ENCODE assay signal across 8 mouse cellular contexts in genomic region chr4:116076369-116077231, GRCm38 (mm10). TPM values are rescaled to one million over a fixed set of nuclear protein-coding genes. Genes with fewer than 3 reads are reported as not detected.
DNase-seq lines count a peak whose midpoint lies in the region; ATAC-seq lines count a peak whose summit lies in the region.

No protein-coding gene starts in this region.

- H3K4me3 ChIP-seq in forebrain, embryonic 13.5 days, result peak overlapping the region; percentile 84
- peak overlapping the region; percentile 99 for H3K4me3 ChIP-seq in hindbrain, embryonic 11.5 days (ENCODE audit: low read depth, low read length)
- H3K4me3 ChIP-seq in limb, embryonic 11.5 days (ENCODE audit: low read depth, low read length), result peak overlapping the region; percentile 99
- H3K4me3 ChIP-seq in stomach, embryonic 16.5 days (replicated peaks; ENCODE audit: low read length), result peak overlapping the region; percentile 99

- WGBS in forebrain, embryonic 13.5 days, result 2% methylated on average over 37 of the region's 37 CpGs
- WGBS in hindbrain, embryonic 11.5 days, result 3% methylated on average over 37 of the region's 37 CpGs
- WGBS in limb, embryonic 11.5 days, result 3% methylated on average over 37 of the region's 37 CpGs
- WGBS in stomach, embryonic 16.5 days, result 1% methylated on average over 37 of the region's 37 CpGs

- ATAC-seq in forebrain, embryonic 13.5 days, result peak; percentile 12; the same call in 1 of the 2 replicates
- peak; percentile 30 for ATAC-seq in hindbrain, embryonic 11.5 days (ENCODE audit: low FRiP score)
- ATAC-seq in limb, embryonic 11.5 days (ENCODE audit: insufficient number of reproducible peaks, low FRiP score, low TSS enrichment, low read depth), result peak; percentile 11; the same call in 1 of the 2 replicates
- 0 out of 2 replicates have a peak, but pooled peaks have one; percentile 16 for ATAC-seq in stomach, embryonic 16.5 days (ENCODE audit: insufficient read depth, low FRiP score)

- H3K4me1 ChIP-seq in forebrain, embryonic 13.5 days, result peaks cover 35% of the 10 kb centered on the region
- H3K4me1 ChIP-seq in hindbrain, embryonic 11.5 days (replicated peaks; ENCODE audit: control insufficient read depth, insufficient read depth, low read length), result peaks cover 9% of the 10 kb centered on the region
- peaks cover 14% of the 10 kb centered on the region for H3K4me1 ChIP-seq in limb, embryonic 11.5 days (ENCODE audit: control insufficient read depth, insufficient read depth, low read length)
- peaks cover 27% of the 10 kb centered on the region for H3K4me1 ChIP-seq in stomach, embryonic 16.5 days (ENCODE audit: control insufficient read depth, insufficient read depth, low read length)

- H3K4me2 ChIP-seq in forebrain, embryonic 13.5 days, result peak overlapping the region; percentile 92
- peak overlapping the region; percentile 86 for H3K4me2 ChIP-seq in hindbrain, embryonic 11.5 days (replicated peaks; ENCODE audit: low read depth, low read length)
- H3K4me2 ChIP-seq in limb, embryonic 11.5 days (ENCODE audit: low read depth, severe bottlenecking), result peak overlapping the region; percentile 57
- H3K4me2 ChIP-seq in stomach, embryonic 16.5 days (ENCODE audit: low read depth, low read length), result peak overlapping the region; percentile 91

- H3K9me3 ChIP-seq in forebrain, embryonic 13.5 days (replicated peaks), result no peaks in the 10 kb centered on the region
- H3K9me3 ChIP-seq in hindbrain, embryonic 11.5 days (ENCODE audit: control insufficient read depth, low read length), result no peaks in the 10 kb centered on the region
- no peaks in the 10 kb centered on the region for H3K9me3 ChIP-seq in limb, embryonic 11.5 days (ENCODE audit: control insufficient read depth, low read length)
- no peaks in the 10 kb centered on the region for H3K9me3 ChIP-seq in stomach, embryonic 16.5 days (replicated peaks; ENCODE audit: control insufficient read depth, low read length)

- peak overlapping the region; percentile 92 for H3K9ac ChIP-seq in forebrain, embryonic 13.5 days
- H3K9ac ChIP-seq in hindbrain, embryonic 11.5 days (ENCODE audit: low read depth, low read length), result peak overlapping the region; percentile 98
- H3K9ac ChIP-seq in limb, embryonic 11.5 days (ENCODE audit: low read length), result peak overlapping the region; percentile 98
- H3K9ac ChIP-seq in stomach, embryonic 16.5 days (ENCODE audit: low read length), result peak overlapping the region; percentile 99

- H3K27ac ChIP-seq in forebrain, embryonic 13.5 days, result peak overlapping the region; percentile 96
- peak overlapping the region; percentile 98 for H3K27ac ChIP-seq in hindbrain, embryonic 11.5 days (ENCODE audit: low read depth, low read length)
- H3K27ac ChIP-seq in limb, embryonic 11.5 days (replicated peaks; ENCODE audit: low read depth, low read length), result peak overlapping the region; percentile 98
- peak overlapping the region; percentile 98 for H3K27ac ChIP-seq in stomach, embryonic 16.5 days (ENCODE audit: low read length)

- H3K36me3 ChIP-seq in forebrain, embryonic 13.5 days (ENCODE audit: poor library complexity, severe bottlenecking), result peaks cover 23% of the 10 kb centered on the region
- 0 out of 2 replicates have a peak, but pooled peaks cover 4% of the 10 kb centered on the region for H3K36me3 ChIP-seq in hindbrain, embryonic 11.5 days (ENCODE audit: control insufficient read depth, insufficient read depth, low read length)
- peaks cover 13% of the 10 kb centered on the region for H3K36me3 ChIP-seq in limb, embryonic 11.5 days (ENCODE audit: control insufficient read depth, insufficient read depth, low read length)
- peaks cover 5% of the 10 kb centered on the region; the same call in 1 of the 2 replicates for H3K36me3 ChIP-seq in stomach, embryonic 16.5 days (ENCODE audit: control insufficient read depth, insufficient read depth, low read length)

- peak; percentile 47 to 65 for DNase-seq in left cerebral cortex, postnatal 36 days (ENCODE audit: low spot score in 2 of 2)
- no peak for DNase-seq in left cerebral cortex, adult 9 months (ENCODE audit: low spot score in 2 of 2)
- DNase-seq in cerebellum, adult 11-12 months, result peak; percentile 63
- DNase-seq in hindbrain, embryonic 11.5 days (ENCODE audit: low spot score), result peak; percentile 64
- DNase-seq in limb, embryonic 11.5 days (ENCODE audit: low spot score), result peak; percentile 61
- peak; percentile 41 for DNase-seq in mesoderm, embryonic 11.5 days (ENCODE audit: low read depth, low spot score)

- no peaks in the 10 kb centered on the region for H3K27me3 ChIP-seq in forebrain, embryonic 13.5 days
- H3K27me3 ChIP-seq in hindbrain, embryonic 11.5 days (ENCODE audit: control insufficient read depth, insufficient read depth, low read length), result no peaks in the 10 kb centered on the region
- no peaks in the 10 kb centered on the region for H3K27me3 ChIP-seq in limb, embryonic 11.5 days (ENCODE audit: control insufficient read depth, insufficient read depth, low read length)
- H3K27me3 ChIP-seq in stomach, embryonic 16.5 days (ENCODE audit: control insufficient read depth, insufficient read depth, low read length), result no peaks in the 10 kb centered on the region

- intact Hi-C loops in left cerebral cortex, postnatal 36 days (cut with DNase I), result no loop called here

RNA-seq across cellular contexts. Expression of gene Lrrc41, which starts 1.5 kb away (rescaled TPM):
- total RNA-seq in left cerebral cortex, postnatal 36 days (2021), result 10 to 100 TPM; 42.3 to 43.7 TPM
- polyA plus RNA-seq in forebrain, embryonic 13.5 days (2015; fragmentation: Nextera tagmentation; extraction: Ambion mirVana), result 54.3 and 59.7 TPM in 2 replicates
- 65.5 and 72.3 TPM in 2 replicates for polyA plus RNA-seq in hindbrain, embryonic 11.5 days (2014; fragmentation: Nextera tagmentation; extraction: Ambion mirVana)
- 81.4 and 81.6 TPM in 2 replicates for polyA plus RNA-seq in limb, embryonic 11.5 days (2014; fragmentation: Nextera tagmentation; extraction: Ambion mirVana)
- polyA plus RNA-seq in stomach, embryonic 16.5 days (2015; fragmentation: Nextera tagmentation; extraction: Ambion mirVana), result 65.9 and 67.1 TPM in 2 replicates

RNA-seq across cellular contexts. Expression of gene Uqcrh, which starts 1.7 kb away (rescaled TPM):
- total RNA-seq in left cerebral cortex, postnatal 36 days (2021), result 100 to 1,000 TPM; 411 to 431 TPM
- polyA plus RNA-seq in forebrain, embryonic 13.5 days (2015; fragmentation: Nextera tagmentation; extraction: Ambion mirVana), result 477 and 508 TPM in 2 replicates
- polyA plus RNA-seq in hindbrain, embryonic 11.5 days (2014; fragmentation: Nextera tagmentation; extraction: Ambion mirVana), result 413 and 425 TPM in 2 replicates
- 470 and 488 TPM in 2 replicates for polyA plus RNA-seq in limb, embryonic 11.5 days (2014; fragmentation: Nextera tagmentation; extraction: Ambion mirVana)
- polyA plus RNA-seq in stomach, embryonic 16.5 days (2015; fragmentation: Nextera tagmentation; extraction: Ambion mirVana), result 512 and 553 TPM in 2 replicates

RNA-seq across cellular contexts. Expression of gene Nsun4, which starts 22.9 kb away (rescaled TPM):
- 10 to 100 TPM in 1 of 2 experiments, 1 to 10 TPM in 1; 9.0 to 11.0 TPM for total RNA-seq in left cerebral cortex, postnatal 36 days (2021)
- polyA plus RNA-seq in forebrain, embryonic 13.5 days (2015; fragmentation: Nextera tagmentation; extraction: Ambion mirVana), result 13.7 and 15.6 TPM in 2 replicates
- 19.3 and 20.7 TPM in 2 replicates for polyA plus RNA-seq in hindbrain, embryonic 11.5 days (2014; fragmentation: Nextera tagmentation; extraction: Ambion mirVana)
- 16.9 and 20.0 TPM in 2 replicates for polyA plus RNA-seq in limb, embryonic 11.5 days (2014; fragmentation: Nextera tagmentation; extraction: Ambion mirVana)
- 18.5 and 18.8 TPM in 2 replicates for polyA plus RNA-seq in stomach, embryonic 16.5 days (2015; fragmentation: Nextera tagmentation; extraction: Ambion mirVana)

RNA-seq across cellular contexts. Expression of gene Rad54l, which starts 46.9 kb away (rescaled TPM):
- under 1 TPM; 0.43 to 0.74 TPM for total RNA-seq in left cerebral cortex, postnatal 36 days (2021)
- 45.8 and 48.7 TPM in 2 replicates for polyA plus RNA-seq in forebrain, embryonic 13.5 days (2015; fragmentation: Nextera tagmentation; extraction: Ambion mirVana)
- 42.1 and 46.9 TPM in 2 replicates for polyA plus RNA-seq in hindbrain, embryonic 11.5 days (2014; fragmentation: Nextera tagmentation; extraction: Ambion mirVana)
- 66.0 and 69.8 TPM in 2 replicates for polyA plus RNA-seq in limb, embryonic 11.5 days (2014; fragmentation: Nextera tagmentation; extraction: Ambion mirVana)
- 20.9 and 24.1 TPM in 2 replicates for polyA plus RNA-seq in stomach, embryonic 16.5 days (2015; fragmentation: Nextera tagmentation; extraction: Ambion mirVana)

RNA-seq across cellular contexts. Expression of gene Pomgnt1, which starts 47.0 kb away (rescaled TPM):
- 10 to 100 TPM; 80.5 to 84.2 TPM for total RNA-seq in left cerebral cortex, postnatal 36 days (2021)
- polyA plus RNA-seq in forebrain, embryonic 13.5 days (2015; fragmentation: Nextera tagmentation; extraction: Ambion mirVana), result 52.8 and 54.2 TPM in 2 replicates
- 49.0 and 52.3 TPM in 2 replicates for polyA plus RNA-seq in hindbrain, embryonic 11.5 days (2014; fragmentation: Nextera tagmentation; extraction: Ambion mirVana)
- 57.0 and 62.4 TPM in 2 replicates for polyA plus RNA-seq in limb, embryonic 11.5 days (2014; fragmentation: Nextera tagmentation; extraction: Ambion mirVana)
- polyA plus RNA-seq in stomach, embryonic 16.5 days (2015; fragmentation: Nextera tagmentation; extraction: Ambion mirVana), result 49.4 and 50.0 TPM in 2 replicates

Comparison
In these comparisons a context has a peak if more than half of its experiments do, and no peak if none do; other contexts are left out.
1. DNase-seq: peak in left cerebral cortex, postnatal 36 days (2 of 2), cerebellum, adult 11-12 months (single experiment), hindbrain, embryonic 11.5 days (single experiment), limb, embryonic 11.5 days (single experiment) and mesoderm, embryonic 11.5 days (single experiment); none in left cerebral cortex, adult 9 months (0 of 2).
2. Peak in every context shown above with its lines, with median percentiles within 50 percentile points of each other: ATAC-seq, H3K27ac ChIP-seq, H3K4me2 ChIP-seq, H3K4me3 ChIP-seq and H3K9ac ChIP-seq.